Mouse (Mus musculus): ENCODE data around the gene Fbxw21. TPM values are rescaled to one million over a fixed set of nuclear protein-coding genes. Genes with fewer than 3 reads are reported as not detected.

The Fbxw21 gene
- total RNA-seq, 2 experiments from 2014 or later: not detected

GRCm38 (mm10) chr9:109111101-109111500, 50.7 kb downstream of the Fbxw21 start:
- DNase-seq: no peak

GRCm38 (mm10) chr9:109110240-109110639, 51.6 kb downstream of the Fbxw21 start:
- no peak for DNase-seq

GRCm38 (mm10) chr9:109107341-109107740, 54.5 kb downstream of the Fbxw21 start:
- DNase-seq: no peak

GRCm38 (mm10) chr9:109105648-109106047, 56.2 kb downstream of the Fbxw21 start:
- DNase-seq: no peak

GRCm38 (mm10) chr9:109105011-109105410, 56.8 kb downstream of the Fbxw21 start:
- peak; percentile 80 for DNase-seq

GRCm38 (mm10) chr9:109104083-109104482, 57.8 kb downstream of the Fbxw21 start:
- no peak for DNase-seq

- DNase-seq: peak; percentile 91
These were observed 58.6 kb downstream of the Fbxw21 start for GRCm38 (mm10) chr9:109103250-109103649.

GRCm38 (mm10) chr9:109102541-109102940, 59.3 kb downstream of the Fbxw21 start:
- no peak for DNase-seq

- DNase-seq: no peak
These were observed 59.9 kb downstream of the Fbxw21 start for GRCm38 (mm10) chr9:109101933-109102445.

GRCm38 (mm10) chr9:109100307-109100928, 61.4 kb downstream of the Fbxw21 start:
- DNase-seq: no peak

GRCm38 (mm10) chr9:109098969-109099368, 62.9 kb downstream of the Fbxw21 start:
- peak; percentile 81 for DNase-seq

GRCm38 (mm10) chr9:109098366-109098765, 63.5 kb downstream of the Fbxw21 start:
- DNase-seq: no peak

GRCm38 (mm10) chr9:109097831-109098230, 64.0 kb downstream of the Fbxw21 start:
- peak; percentile 77 for DNase-seq

GRCm38 (mm10) chr9:109097291-109097690, 64.5 kb downstream of the Fbxw21 start:
- DNase-seq: no peak

GRCm38 (mm10) chr9:109096856-109097255, 65.0 kb downstream of the Fbxw21 start:
- DNase-seq: no peak

GRCm38 (mm10) chr9:109096251-109096661, 65.6 kb downstream of the Fbxw21 start:
- DNase-seq: peak; percentile 52

GRCm38 (mm10) chr9:109095137-109095982, 66.5 kb downstream of the Fbxw21 start, which contains the start of gene Plxnb1:
Plxnb1 (plus strand) TSS chr9:109095389.
- peak; percentile 86 for DNase-seq

- peak; percentile 60 for DNase-seq
These were observed 67.2 kb downstream of the Fbxw21 start for GRCm38 (mm10) chr9:109094553-109095136.

GRCm38 (mm10) chr9:109093786-109094552, 67.9 kb downstream of the Fbxw21 start:
- DNase-seq: peak; percentile 68

- no peak for DNase-seq
These were observed 69.0 kb downstream of the Fbxw21 start for GRCm38 (mm10) chr9:109092799-109093198.

- DNase-seq: no peak
These were observed 70.0 kb downstream of the Fbxw21 start for GRCm38 (mm10) chr9:109091802-109092201.

- DNase-seq: no peak
These were observed 71.4 kb downstream of the Fbxw21 start for GRCm38 (mm10) chr9:109090446-109090845.

All from adrenal gland, postnatal 10 days (tissue).